9 mouse cellular contexts compared by ENCODE assay signal in genomic region chr2:126563411-126564105, GRCm38 (mm10). TPM values are rescaled to one million over a fixed set of nuclear protein-coding genes. Genes with fewer than 3 reads are reported as not detected.
DNase-seq lines count a peak whose midpoint lies in the region; ATAC-seq and TF ChIP-seq lines count a peak whose summit lies in the region.
"Had no signal": no experiment of that assay in that cellular context is flagged by ENCODE, and none has a peak within 500 bp of the region (broad histone marks: within the 10 kb centered on the region; RNA-seq: fewer than 3 reads in every experiment).

No protein-coding gene starts in this region.

- no peaks in the 10 kb centered on the region for H3K27me3 ChIP-seq in forebrain, embryonic 15.5 days
- no peaks in the 10 kb centered on the region for H3K27me3 ChIP-seq in forebrain, embryonic 12.5 days
- H3K27me3 ChIP-seq in stomach, postnatal 0 days (ENCODE audit: control insufficient read depth, insufficient read depth, low read length): no peaks in the 10 kb centered on the region

- H3K36me3 ChIP-seq in forebrain, embryonic 15.5 days: no peaks in the 10 kb centered on the region
- H3K36me3 ChIP-seq in forebrain, embryonic 12.5 days (replicated peaks): no peaks in the 10 kb centered on the region
- no peaks in the 10 kb centered on the region for H3K36me3 ChIP-seq in stomach, postnatal 0 days (ENCODE audit: control insufficient read depth, insufficient read depth, low read length)

- intact Hi-C loops in heart, postnatal 10 days (cut with DNase I): no loop called here

- WGBS in forebrain, embryonic 15.5 days: 47% methylated on average over 17 of the region's 17 CpGs
- 78% methylated on average over 17 of the region's 17 CpGs for WGBS in forebrain, embryonic 12.5 days
- 59% methylated on average over 17 of the region's 17 CpGs for WGBS in stomach, postnatal 0 days

- H3K9ac ChIP-seq in forebrain, embryonic 15.5 days (replicated peaks): no peak overlapping the region
- no peak overlapping the region for H3K9ac ChIP-seq in forebrain, embryonic 12.5 days
- H3K9ac ChIP-seq in stomach, postnatal 0 days (ENCODE audit: low read length): no peak overlapping the region

- H3K4me1 ChIP-seq in forebrain, embryonic 15.5 days: peaks cover 8% of the 10 kb centered on the region
- no peaks in the 10 kb centered on the region for H3K4me1 ChIP-seq in forebrain, embryonic 12.5 days
- no peaks in the 10 kb centered on the region for H3K4me1 ChIP-seq in stomach, postnatal 0 days (replicated peaks; ENCODE audit: control insufficient read depth, insufficient read depth)

- H3K4me3 ChIP-seq in forebrain, embryonic 15.5 days: no peak overlapping the region
- no peak overlapping the region for H3K4me3 ChIP-seq in forebrain, embryonic 12.5 days (replicated peaks)
- no peak overlapping the region for H3K4me3 ChIP-seq in stomach, postnatal 0 days (ENCODE audit: low read depth, low read length)

- DNase-seq in ovary, postnatal 36 days (ENCODE audit: low spot score): peak; percentile 12
- DNase-seq in ovary, postnatal 10 days (ENCODE audit: low spot score): no peak
- DNase-seq in heart, postnatal 10 days: peak; percentile 52 to 54
- peak; percentile 18 for DNase-seq in stomach, postnatal 0 days (ENCODE audit: low spot score)
- DNase-seq in neural tube, embryonic 10.5 days (ENCODE audit: extremely low spot score, low spot score): no peak
- DNase-seq in gastrocnemius, postnatal 4 days (ENCODE audit: low spot score in 2 of 2): no peak
- DNase-seq: kidney, adult 18-20 months had no signal

- H3K4me2 ChIP-seq in forebrain, embryonic 15.5 days (replicated peaks): no peak overlapping the region
- no peak overlapping the region for H3K4me2 ChIP-seq in forebrain, embryonic 12.5 days
- H3K4me2 ChIP-seq in stomach, postnatal 0 days (replicated peaks; ENCODE audit: low read depth): no peak overlapping the region

- TF ChIP-seq EP300 in stomach, postnatal 0 days (optimal IDR thresholded peaks at IDR 0.05): no peak

- ATAC-seq in forebrain, embryonic 15.5 days (replicated peaks): peak; percentile 85
- no peak for ATAC-seq in forebrain, embryonic 12.5 days (ENCODE audit: low FRiP score)
- ATAC-seq in stomach, postnatal 0 days (ENCODE audit: low FRiP score, low TSS enrichment): no peak

- no peaks in the 10 kb centered on the region for H3K9me3 ChIP-seq in forebrain, embryonic 15.5 days
- H3K9me3 ChIP-seq in forebrain, embryonic 12.5 days: no peaks in the 10 kb centered on the region
- no peaks in the 10 kb centered on the region for H3K9me3 ChIP-seq in stomach, postnatal 0 days (ENCODE audit: control insufficient read depth, low read length)

- TF ChIP-seq CTCF in stomach, postnatal 0 days (IDR thresholded peaks at IDR 0.05; ENCODE audit: low read depth): no peak

- H3K27ac ChIP-seq in forebrain, embryonic 15.5 days (replicated peaks): no peak overlapping the region
- no peak overlapping the region for H3K27ac ChIP-seq in forebrain, embryonic 12.5 days
- no peak overlapping the region for H3K27ac ChIP-seq in stomach, postnatal 0 days (replicated peaks)

RNA-seq across cellular contexts. Expression of gene Slc27a2, which starts 11.4 kb away (rescaled TPM):
- polyA plus RNA-seq in forebrain, embryonic 15.5 days (2015; fragmentation: Nextera tagmentation; extraction: Ambion mirVana): 4.3 and 4.5 TPM in 2 replicates
- 5.2 and 8.8 TPM in 2 replicates for polyA plus RNA-seq in forebrain, embryonic 12.5 days (2016; fragmentation: Nextera tagmentation; extraction: Ambion mirVana)
- total RNA-seq in heart, postnatal 10 days (2021): 1 to 10 TPM in 1 of 2 experiments, under 1 TPM in 1; 0.72 to 4.3 TPM
- 1.1 and 2.4 TPM in 2 replicates for polyA plus RNA-seq in stomach, postnatal 0 days (2015; fragmentation: Nextera tagmentation; extraction: Ambion mirVana)
- under 1 TPM; 0.54 to 0.96 TPM for total RNA-seq in gastrocnemius, postnatal 4 days (2021)

RNA-seq across cellular contexts. Expression of gene Hdc, which starts 55.5 kb away (rescaled TPM):
- polyA plus RNA-seq in forebrain, embryonic 15.5 days (2015; fragmentation: Nextera tagmentation; extraction: Ambion mirVana): 1.4 and 2.4 TPM in 2 replicates
- 0.90 and 0.91 TPM in 2 replicates for polyA plus RNA-seq in forebrain, embryonic 12.5 days (2016; fragmentation: Nextera tagmentation; extraction: Ambion mirVana)
- total RNA-seq in heart, postnatal 10 days (2021): 1 to 10 TPM; 2.6 to 2.7 TPM
- 2.9 and 3.4 TPM in 2 replicates for polyA plus RNA-seq in stomach, postnatal 0 days (2015; fragmentation: Nextera tagmentation; extraction: Ambion mirVana)
- total RNA-seq in gastrocnemius, postnatal 4 days (2021): 1 to 10 TPM; 2.9 to 3.5 TPM

Comparison
In these comparisons a context has a peak if more than half of its experiments do, and no peak if none do; other contexts are left out.
1. DNase-seq: peak in ovary, postnatal 36 days (single experiment), heart, postnatal 10 days (2 of 2) and stomach, postnatal 0 days (single experiment); none in ovary, postnatal 10 days (single experiment), neural tube, embryonic 10.5 days (single experiment) and gastrocnemius, postnatal 4 days (0 of 2).